In genomic region chr13:33964206-33965046, GRCm38 (mm10) we compare ENCODE assay signal across 7 mouse cellular contexts. TPM values are rescaled to one million over a fixed set of nuclear protein-coding genes. Genes with fewer than 3 reads are reported as not detected.
DNase-seq lines count a peak whose midpoint lies in the region; ATAC-seq lines count a peak whose summit lies in the region.

Gene Nqo2, plus strand, starts transcription at chr13:33964687.

- no peaks in the 10 kb centered on the region for H3K27me3 ChIP-seq in intestine, embryonic 15.5 days (replicated peaks)
- no peaks in the 10 kb centered on the region for H3K27me3 ChIP-seq in midbrain, embryonic 10.5 days (ENCODE audit: low read depth, poor library complexity, severe bottlenecking)

- H3K9ac ChIP-seq in intestine, embryonic 15.5 days, result peak within 1 kb of the TSS; percentile 62

- H3K4me2 ChIP-seq in intestine, embryonic 15.5 days (replicated peaks), result peak within 1 kb of the TSS; percentile 69

- H3K9me3 ChIP-seq in intestine, embryonic 15.5 days, result no peaks in the 10 kb centered on the region
- no peaks in the 10 kb centered on the region for H3K9me3 ChIP-seq in midbrain, embryonic 10.5 days (replicated peaks)

- intact Hi-C loops in gastrocnemius, postnatal 36 days (cut with DNase I), result no loop called here
- intact Hi-C loops in left cerebral cortex, postnatal 25 days (cut with DNase I), result no loop called here

- H3K36me3 ChIP-seq in intestine, embryonic 15.5 days, result no peaks in the 10 kb centered on the region
- no peaks in the 10 kb centered on the region for H3K36me3 ChIP-seq in midbrain, embryonic 10.5 days

- WGBS in intestine, embryonic 15.5 days, result 2% methylated on average over 22 of the region's 22 CpGs
- 3% methylated on average over 22 of the region's 22 CpGs for WGBS in midbrain, embryonic 10.5 days

- H3K4me3 ChIP-seq in intestine, embryonic 15.5 days (replicated peaks), result peak within 1 kb of the TSS; percentile 58
- peak within 1 kb of the TSS; percentile 66 for H3K4me3 ChIP-seq in midbrain, embryonic 10.5 days

- peak; percentile 91 for DNase-seq in adrenal gland, adult 2 months
- peak; percentile 60 for DNase-seq in embryo, embryonic 11.5 days (ENCODE audit: low read depth, low spot score)
- peak; percentile 52 to 68 for DNase-seq in gastrocnemius, postnatal 36 days
- peak; percentile 59 to 72 for DNase-seq in left cerebral cortex, postnatal 25 days (ENCODE audit: low spot score in 2 of 2)
- peak; percentile 83 for DNase-seq in midbrain, embryonic 10.5 days (ENCODE audit: low spot score)
- peak; percentile 69 for DNase-seq in skeletal muscle tissue, adult 2 months (ENCODE audit: low read depth, low spot score)

- peaks cover 10% of the 10 kb centered on the region; the same call in 1 of the 2 replicates for H3K4me1 ChIP-seq in intestine, embryonic 15.5 days (replicated peaks)
- peaks cover 17% of the 10 kb centered on the region for H3K4me1 ChIP-seq in midbrain, embryonic 10.5 days

- ATAC-seq in intestine, embryonic 15.5 days, result peak; percentile 93

- peak within 1 kb of the TSS; percentile 98 for H3K27ac ChIP-seq in intestine, embryonic 15.5 days
- H3K27ac ChIP-seq in midbrain, embryonic 10.5 days (replicated peaks), result peak within 1 kb of the TSS; percentile 90

RNA-seq across cellular contexts. Expression of gene Nqo2, which starts in this region (rescaled TPM):
- 10 to 100 TPM; 40.9 to 64.5 TPM for total RNA-seq in adrenal gland, adult 2 months (2021)
- 2.9 and 4.0 TPM in 2 replicates for polyA plus RNA-seq in adrenal gland, adult 2 months (2012; rRNA removed)
- 10 to 100 TPM; 14.2 to 16.1 TPM for total RNA-seq in gastrocnemius, postnatal 36 days (2021)
- polyA plus RNA-seq in intestine, embryonic 15.5 days (2015; fragmentation: Nextera tagmentation; extraction: Ambion mirVana), result 40.5 and 43.3 TPM in 2 replicates
- total RNA-seq in left cerebral cortex, postnatal 25 days (2021), result 1 to 10 TPM; 5.5 to 6.2 TPM
- 21.6 and 22.3 TPM in 2 replicates for polyA plus RNA-seq in midbrain, embryonic 10.5 days (2016; fragmentation: Nextera tagmentation; extraction: Ambion mirVana)

Comparison
In these comparisons a context has a peak if more than half of its experiments do, and no peak if none do; other contexts are left out.
1. Peak in every context shown above with its lines: DNase-seq, ATAC-seq, H3K4me3 ChIP-seq and H3K27ac ChIP-seq.